Mouse (Mus musculus) embryonic facial prominence, embryonic 13.5 days (tissue): ENCODE results near the gene Kars. TPM values are rescaled to one million over a fixed set of nuclear protein-coding genes. Genes with fewer than 3 reads are reported as not detected.

Source experiments
- ATAC-seq: fragments of 200-750 bp; cut with Nextera tagmentation; 2 replicates; pipeline ENCODE4 v1.8.0; 2017; ENCODE audit warnings: low read depth; ENCODE audit not compliant: insufficient number of reproducible peaks, insufficient read depth, low FRiP score, low TSS enrichment
- H3K27ac ChIP-seq: fragments of 300-500 bp; sonication (generic); 2 replicates; pipeline ENCODE4 v1.5.1; 2015; ENCODE audit warnings: moderate library complexity, mild to moderate bottlenecking, inconsistent platforms
- H3K27me3 ChIP-seq: fragments of 300-500 bp; sonication (generic); 2 replicates; pipeline ENCODE4 v1.6.1; 2015; ENCODE audit warnings: mild to moderate bottlenecking, inconsistent platforms
- H3K36me3 ChIP-seq: fragments of 300-500 bp; sonication (generic); 2 replicates; pipeline ENCODE4 v1.6.1; 2015; ENCODE audit warnings: mild to moderate bottlenecking, inconsistent platforms
- H3K4me1 ChIP-seq: fragments of 300-500 bp; sonication (generic); 2 replicates; pipeline ENCODE4 v1.6.1; 2015; ENCODE audit warnings: inconsistent platforms
- H3K4me2 ChIP-seq: fragments of 300-500 bp; sonication (generic); 2 replicates; pipeline ENCODE4 v1.6.1; 2015; ENCODE audit warnings: moderate library complexity, mild to moderate bottlenecking, inconsistent platforms
- H3K4me3 ChIP-seq: fragments of 300-500 bp; sonication (generic); 2 replicates; pipeline ENCODE4 v1.5.1; 2015; ENCODE audit warnings: mild to moderate bottlenecking, inconsistent platforms
- H3K9ac ChIP-seq: fragments of 300-500 bp; sonication (generic); 2 replicates; pipeline ENCODE4 v1.6.1; 2015; ENCODE audit warnings: mild to moderate bottlenecking, inconsistent platforms
- H3K9me3 ChIP-seq: fragments of 300-500 bp; sonication (generic); 2 replicates; pipeline ENCODE4 v1.6.1; 2016; ENCODE audit warnings: inconsistent platforms
- WGBS: fragments of 180-500 bp; shearing (Covaris S2); methylation state at CpG from one replicate; pipeline ENCODE4 v1.1.7; 2015; ENCODE audit warnings: mixed read lengths; 5-methylcytosine and 5-hydroxymethylcytosine counted together
- polyA plus RNA-seq: library from polyadenylated mRNA; unstranded; fragments of >200 nt; fragmentation: Nextera tagmentation; extraction: Ambion mirVana; gene quantifications from 2 replicates; pipeline ENCODE4 v1.2.1, GENCODE M21; 2015

Kars gene
- polyA plus RNA-seq, 1 experiment from 2014 or later = 220 TPM

- Histone ChIP-seq H3K9me3 (0 out of 2 replicates have a peak, but pooled peaks cover 3% of the 10 kb centered on the region), H3K27me3 (no peaks in the 10 kb centered on the region), H3K27ac (no peak overlapping the region), H3K9ac (no peak overlapping the region), H3K4me1 (no peaks in the 10 kb centered on the region), H3K36me3 (peaks cover 68% of the 10 kb centered on the region), H3K4me2 (no peak overlapping the region), H3K4me3 (no peak overlapping the region)
- ATAC-seq = no peak
- 82% methylated on average over 10 of the region's 10 CpGs for WGBS
Measured at GRCm38 (mm10) chr8:111978147-111978546, 33.0 kb downstream of the Kars start.

- Histone ChIP-seq H3K4me3 (no peak overlapping the region), H3K9ac (no peak overlapping the region), H3K27me3 (no peaks in the 10 kb centered on the region), H3K4me2 (no peak overlapping the region), H3K27ac (no peak overlapping the region), H3K36me3 (peaks cover 70% of the 10 kb centered on the region), H3K9me3 (0 out of 2 replicates have a peak, but pooled peaks cover 3% of the 10 kb centered on the region), H3K4me1 (no peaks in the 10 kb centered on the region)
- ATAC-seq = no peak
- WGBS = 84% methylated on average over 2 of the region's 2 CpGs
Measured at GRCm38 (mm10) chr8:111976326-111976725, 34.8 kb downstream of the Kars start.

DNA sequence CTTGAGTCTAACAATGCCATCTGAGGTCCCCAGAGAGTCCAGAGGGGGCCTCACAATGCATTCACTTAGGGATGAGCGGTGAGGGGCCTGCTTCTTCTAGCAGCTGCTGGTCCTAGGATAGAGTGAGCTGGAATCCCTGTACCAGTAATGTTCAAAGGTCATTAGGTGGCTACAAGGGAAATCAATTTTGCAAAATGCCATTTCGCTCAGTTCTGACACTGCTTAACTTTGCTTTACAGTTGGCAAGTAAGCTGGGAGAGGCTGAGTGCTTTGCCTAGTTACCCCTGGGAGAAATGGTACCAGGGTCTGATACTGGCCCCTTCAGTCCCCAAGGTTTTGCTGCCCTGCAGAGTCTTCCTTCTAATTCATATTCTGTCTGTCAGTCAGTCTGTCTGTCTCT is 35.4 kb downstream of the Kars start:
- H3K27me3 ChIP-seq = no peaks in the 10 kb centered on the region
- no peak overlapping the region for H3K9ac ChIP-seq
- H3K4me3 ChIP-seq = no peak overlapping the region
- no peaks in the 10 kb centered on the region for H3K4me1 ChIP-seq
- no peak for ATAC-seq
- peaks cover 73% of the 10 kb centered on the region for H3K36me3 ChIP-seq
- H3K9me3 ChIP-seq = 0 out of 2 replicates have a peak, but pooled peaks cover 3% of the 10 kb centered on the region
- no peak overlapping the region for H3K27ac ChIP-seq
- WGBS = 95% methylated on average over 2 of the region's 2 CpGs
- no peak overlapping the region for H3K4me2 ChIP-seq

- Histone ChIP-seq H3K4me1 (no peaks in the 10 kb centered on the region), H3K36me3 (peaks cover 78% of the 10 kb centered on the region), H3K4me2 (no peak overlapping the region), H3K27me3 (no peaks in the 10 kb centered on the region), H3K9ac (no peak overlapping the region), H3K4me3 (no peak overlapping the region), H3K9me3 (0 out of 2 replicates have a peak, but pooled peaks cover 3% of the 10 kb centered on the region), H3K27ac (no peak overlapping the region)
- 96% methylated on average over 12 of the region's 12 CpGs for WGBS
- ATAC-seq = no peak
Measured at GRCm38 (mm10) chr8:111974138-111974537, 37.0 kb downstream of the Kars start.

DNA sequence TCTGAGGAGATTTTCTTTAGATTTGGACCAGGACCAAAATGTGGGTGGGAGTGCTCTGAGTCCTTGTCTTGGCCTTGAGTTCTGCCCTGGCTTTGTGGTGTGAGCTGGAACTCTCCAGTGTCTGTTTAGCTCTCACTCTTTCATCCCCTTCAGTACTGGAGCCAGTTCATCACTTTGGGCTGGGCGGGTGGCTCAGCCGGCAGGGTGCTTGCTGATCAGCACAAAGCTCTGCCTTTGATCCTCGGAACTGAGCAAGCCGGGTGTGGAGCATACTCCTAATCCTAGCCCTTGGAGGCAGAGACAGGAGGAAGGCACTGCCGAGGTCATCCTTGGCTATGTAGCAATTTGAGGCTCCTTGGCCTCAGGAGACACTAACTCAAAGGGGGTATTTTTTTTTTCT is 42.1 kb downstream of the Kars start:
- 37% methylated on average over 5 of the region's 5 CpGs for WGBS
- no peak overlapping the region for H3K27ac ChIP-seq
- H3K9me3 ChIP-seq = 0 out of 2 replicates have a peak, but pooled peaks cover under 1% of the 10 kb centered on the region
- peaks cover 7% of the 10 kb centered on the region for H3K4me1 ChIP-seq
- H3K36me3 ChIP-seq = peaks cover 54% of the 10 kb centered on the region
- no peak for ATAC-seq
- no peak overlapping the region for H3K4me2 ChIP-seq
- no peaks in the 10 kb centered on the region for H3K27me3 ChIP-seq
- no peak overlapping the region for H3K4me3 ChIP-seq
- H3K9ac ChIP-seq = no peak overlapping the region

- Histone ChIP-seq H3K9me3 (no peaks in the 10 kb centered on the region), H3K4me2 (no peak overlapping the region), H3K27me3 (no peaks in the 10 kb centered on the region), H3K4me1 (peaks cover 7% of the 10 kb centered on the region), H3K4me3 (no peak overlapping the region), H3K27ac (no peak overlapping the region), H3K9ac (no peak overlapping the region), H3K36me3 (peaks cover 49% of the 10 kb centered on the region)
- ATAC-seq = no peak
- 82% methylated on average over 10 of the region's 10 CpGs for WGBS
Measured at GRCm38 (mm10) chr8:111968541-111968940, 42.6 kb downstream of the Kars start.

DNA sequence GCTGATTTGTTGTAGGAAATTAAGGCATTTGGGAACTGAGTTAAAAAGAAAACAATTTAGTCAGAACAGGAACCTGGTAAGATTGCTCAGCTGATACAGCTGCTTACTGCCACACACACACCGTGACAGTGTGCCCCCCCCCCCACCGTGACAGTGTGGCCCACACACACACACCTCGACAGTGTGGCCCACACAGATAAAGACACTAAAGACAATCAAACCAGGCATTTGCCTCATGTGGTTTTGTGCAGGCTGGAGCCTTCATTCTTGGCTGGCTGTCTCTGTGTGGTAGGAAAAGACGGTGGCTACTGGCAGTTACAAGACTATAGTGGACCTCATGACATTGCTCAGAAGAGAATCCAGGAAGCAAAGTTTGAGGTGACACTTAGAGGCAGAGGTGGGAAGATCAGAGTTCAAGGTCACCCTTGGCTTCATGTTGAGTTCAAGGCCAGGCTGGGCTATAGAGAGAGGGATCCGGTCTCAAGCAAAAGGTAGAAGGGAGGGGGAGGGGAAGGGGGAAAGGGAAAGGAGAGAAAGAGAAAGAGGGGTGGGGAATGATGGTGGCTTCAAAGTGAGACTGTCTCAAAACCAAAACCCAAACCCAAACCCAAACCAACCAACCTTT is 43.8 kb downstream of the Kars start:
- Histone ChIP-seq H3K9me3 (no peaks in the 10 kb centered on the region), H3K9ac (no peak overlapping the region), H3K27ac (no peak overlapping the region), H3K4me3 (no peak overlapping the region), H3K4me2 (no peak overlapping the region), H3K4me1 (peaks cover 7% of the 10 kb centered on the region), H3K27me3 (no peaks in the 10 kb centered on the region), H3K36me3 (peaks cover 40% of the 10 kb centered on the region)
- WGBS = 86% methylated on average over 5 of the region's 5 CpGs
- ATAC-seq = no peak

- WGBS = 72% methylated on average over 7 of the region's 7 CpGs
- Histone ChIP-seq H3K27me3 (no peaks in the 10 kb centered on the region), H3K9me3 (no peaks in the 10 kb centered on the region), H3K4me3 (no peak overlapping the region), H3K27ac (peak overlapping the region; percentile 48; the same call in 1 of the 2 replicates), H3K4me1 (peaks cover 10% of the 10 kb centered on the region), H3K36me3 (peaks cover 20% of the 10 kb centered on the region), H3K9ac (no peak overlapping the region), H3K4me2 (no peak overlapping the region)
- ATAC-seq = no peak
Measured at GRCm38 (mm10) chr8:111964849-111965561, 46.1 kb downstream of the Kars start.

- WGBS = 41% methylated on average over 5 of the region's 5 CpGs
- Histone ChIP-seq H3K4me3 (no peak overlapping the region), H3K36me3 (peaks cover 24% of the 10 kb centered on the region), H3K4me1 (peaks cover 10% of the 10 kb centered on the region), H3K9ac (no peak overlapping the region), H3K9me3 (no peaks in the 10 kb centered on the region), H3K27me3 (no peaks in the 10 kb centered on the region), H3K27ac (peak overlapping the region; percentile 48), H3K4me2 (no peak overlapping the region)
- no peak for ATAC-seq
Measured at GRCm38 (mm10) chr8:111964351-111964750, 46.8 kb downstream of the Kars start.

GRCm38 (mm10) chr8:111963546-111963945 is 47.6 kb downstream of the Kars start:
- H3K9ac ChIP-seq = no peak overlapping the region
- ATAC-seq = no peak

DNA sequence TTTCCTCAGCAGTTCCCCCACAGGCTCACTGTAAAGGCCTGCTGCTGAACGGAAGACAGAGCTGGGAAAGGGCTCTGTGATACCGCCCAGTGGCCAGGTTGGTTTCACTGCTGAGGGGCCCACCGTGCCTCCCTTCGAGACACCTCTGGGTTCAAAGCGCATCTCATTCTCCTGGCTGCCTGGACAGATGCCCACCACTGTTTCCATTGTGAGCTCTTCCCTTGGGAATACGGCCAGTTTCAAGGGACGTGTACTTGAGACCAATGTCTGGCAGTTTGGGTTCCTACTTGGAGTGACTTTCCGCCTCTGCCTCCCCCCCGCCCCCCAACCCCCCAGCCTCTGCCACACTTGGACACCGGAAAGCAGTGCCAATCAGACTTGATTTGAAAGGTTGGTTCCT is 48.0 kb downstream of the Kars start:
- no peak overlapping the region for H3K9ac ChIP-seq
- no peak overlapping the region for H3K27ac ChIP-seq
- no peak overlapping the region for H3K4me2 ChIP-seq
- H3K9me3 ChIP-seq = no peaks in the 10 kb centered on the region
- H3K4me3 ChIP-seq = no peak overlapping the region
- 76% methylated on average over 10 of the region's 10 CpGs for WGBS
- H3K4me1 ChIP-seq = peaks cover 10% of the 10 kb centered on the region
- no peaks in the 10 kb centered on the region for H3K27me3 ChIP-seq
- ATAC-seq = no peak
- H3K36me3 ChIP-seq = peaks cover 29% of the 10 kb centered on the region

More at GRCm38 (mm10) chr8:111963546-111963945, 47.6 kb downstream of the Kars start:
- Histone ChIP-seq H3K27ac (no peak overlapping the region), H3K27me3 (no peaks in the 10 kb centered on the region), H3K9me3 (no peaks in the 10 kb centered on the region), H3K4me3 (no peak overlapping the region), H3K36me3 (peaks cover 30% of the 10 kb centered on the region), H3K4me1 (peaks cover 10% of the 10 kb centered on the region), H3K4me2 (no peak overlapping the region)
- 83% methylated on average over 4 of the region's 4 CpGs for WGBS

DNA sequence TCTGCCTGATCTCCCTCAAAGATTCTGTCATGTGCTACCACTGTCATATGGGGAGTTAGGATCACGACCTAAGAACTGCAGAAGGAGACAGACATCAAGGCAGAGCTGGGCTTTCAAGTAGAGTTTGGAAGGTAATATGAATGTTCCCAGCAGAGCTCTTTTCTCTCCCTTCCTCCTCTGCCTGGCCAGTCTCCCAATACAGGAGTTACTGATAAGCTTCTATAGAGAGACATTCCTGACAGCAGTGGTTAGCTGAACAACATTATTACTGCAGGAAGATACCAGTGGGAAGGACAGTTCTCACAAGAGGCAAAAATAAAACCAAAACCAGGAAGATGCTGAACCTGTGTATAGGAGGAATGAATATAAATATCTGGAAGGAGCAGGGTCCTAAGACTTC is 48.5 kb downstream of the Kars start:
- Histone ChIP-seq H3K4me1 (peaks cover 10% of the 10 kb centered on the region), H3K4me2 (no peak overlapping the region), H3K9ac (no peak overlapping the region), H3K27me3 (no peaks in the 10 kb centered on the region), H3K27ac (no peak overlapping the region), H3K36me3 (peaks cover 24% of the 10 kb centered on the region), H3K9me3 (no peaks in the 10 kb centered on the region), H3K4me3 (no peak overlapping the region)
- 68% methylated on average over 1 of the region's 1 CpGs for WGBS
- ATAC-seq = no peak
